Mouse (Mus musculus) lung, postnatal 0 days (tissue): Measurements from ENCODE around the gene Ablim2.

Source experiments
- CTCF ChIP-seq: IDR thresholded peaks from 2 replicates; pipeline ENCODE4 v1.5.1; 2016; ENCODE audit warnings: antibody characterized with exemption, mild to moderate bottlenecking
- EP300 ChIP-seq: IDR thresholded peaks from 2 replicates; pipeline ENCODE4 v1.6.1; 2016; ENCODE audit warnings: antibody characterized with exemption, mild to moderate bottlenecking, control low read depth

GRCm38 (mm10) chr5:35770246-35770645, 12.6 kb downstream of the Ablim2 start:
- TF ChIP-seq CTCF (no peak), EP300 (no peak)
